Mouse (Mus musculus): Measurements from ENCODE around the gene Sdr42e1. TPM values are rescaled to one million over a fixed set of nuclear protein-coding genes. Genes with fewer than 3 reads are reported as not detected.

The Sdr42e1 gene
- polyA plus RNA-seq, 1 experiment from 2014 or later, result 0.96 TPM

Other genes with a start within 250 kb of the Sdr42e1 start
- gene Plcg2, start 175.4 kb downstream of the Sdr42e1 start, polyA plus RNA-seq (2016; fragmentation: Nextera tagmentation; extraction: Ambion mirVana), result 1.7 and 2.0 TPM in 2 replicates
- not detected in 2 replicates for gene Hsd17b2, start 28.2 kb upstream of the Sdr42e1 start, polyA plus RNA-seq (2016; fragmentation: Nextera tagmentation; extraction: Ambion mirVana)
- 46.3 and 46.4 TPM in 2 replicates for gene Mphosph6, start 128.3 kb upstream of the Sdr42e1 start, polyA plus RNA-seq (2016; fragmentation: Nextera tagmentation; extraction: Ambion mirVana)